Mouse (Mus musculus): Measurements from ENCODE around the gene Nr0b2.

Nr0b2 gene

GRCm38 (mm10) chr4:133552768-133553447 lies at the start of gene Nr0b2:
Gene Nr0b2 (plus strand): TSS chr4:133553376.
- DNase-seq (ENCODE audit: low read depth), result no peak

- DNase-seq (ENCODE audit: low read depth), result no peak
Measured at GRCm38 (mm10) chr4:133504300-133504699, 48.9 kb upstream of the Nr0b2 start.

- DNase-seq (ENCODE audit: low read depth), result no peak
Measured at GRCm38 (mm10) chr4:133504755-133505485, 48.3 kb upstream of the Nr0b2 start.

- DNase-seq (ENCODE audit: low read depth), result no peak
Measured at GRCm38 (mm10) chr4:133506573-133506972, 46.6 kb upstream of the Nr0b2 start.

GRCm38 (mm10) chr4:133508990-133509389 lies 44.2 kb upstream of the Nr0b2 start:
- DNase-seq (ENCODE audit: low read depth), result no peak

- no peak for DNase-seq (ENCODE audit: low read depth)
Measured at GRCm38 (mm10) chr4:133511050-133511449, 42.1 kb upstream of the Nr0b2 start.

- DNase-seq (ENCODE audit: low read depth), result peak; percentile 17
Measured at GRCm38 (mm10) chr4:133512511-133512910, 40.7 kb upstream of the Nr0b2 start.

GRCm38 (mm10) chr4:133512972-133513371 lies 40.2 kb upstream of the Nr0b2 start:
- DNase-seq (ENCODE audit: low read depth), result peak; percentile 81

GRCm38 (mm10) chr4:133518601-133519368 lies 34.4 kb upstream of the Nr0b2 start, which contains the start of gene Kdf1:
Gene Kdf1 (plus strand): TSS chr4:133518963.
- DNase-seq (ENCODE audit: low read depth), result no peak

- no peak for DNase-seq (ENCODE audit: low read depth)
Measured at GRCm38 (mm10) chr4:133519369-133519665, 33.9 kb upstream of the Nr0b2 start.

GRCm38 (mm10) chr4:133521502-133521901 lies 31.7 kb upstream of the Nr0b2 start:
- no peak for DNase-seq (ENCODE audit: low read depth)

GRCm38 (mm10) chr4:133527788-133528187 lies 25.4 kb upstream of the Nr0b2 start:
- DNase-seq (ENCODE audit: low read depth), result no peak

GRCm38 (mm10) chr4:133532777-133533176 lies 20.4 kb upstream of the Nr0b2 start:
- DNase-seq (ENCODE audit: low read depth), result no peak

- DNase-seq (ENCODE audit: low read depth), result no peak
Measured at GRCm38 (mm10) chr4:133536081-133536480, 17.1 kb upstream of the Nr0b2 start.

GRCm38 (mm10) chr4:133536652-133537051 lies 16.5 kb upstream of the Nr0b2 start:
- DNase-seq (ENCODE audit: low read depth), result no peak

- peak; percentile 96 for DNase-seq (ENCODE audit: low read depth)
Measured at GRCm38 (mm10) chr4:133545272-133546231, 7.6 kb upstream of the Nr0b2 start, which contains the start of gene Nudc. Gene Nudc (minus strand): TSS chr4:133545996.

GRCm38 (mm10) chr4:133552029-133552428 lies 1.1 kb upstream of the Nr0b2 start:
- DNase-seq (ENCODE audit: low read depth), result no peak

- no peak for DNase-seq (ENCODE audit: low read depth)
Measured at GRCm38 (mm10) chr4:133553448-133554330, 513 bp downstream of the Nr0b2 start.

GRCm38 (mm10) chr4:133557041-133557717 lies 4.0 kb downstream of the Nr0b2 start:
- DNase-seq (ENCODE audit: low read depth), result no peak

GRCm38 (mm10) chr4:133559846-133560245 lies 6.7 kb downstream of the Nr0b2 start:
- no peak for DNase-seq (ENCODE audit: low read depth)
